Mouse (Mus musculus) ES-E14 (cell line): ENCODE results near the gene Inhbc.

Source experiments
- CHD2 ChIP-seq: IDR thresholded peaks from 2 replicates; pipeline ENCODE4 v1.6.1; 2014; ENCODE audit warnings: mild to moderate bottlenecking, low read depth, low read length, inconsistent platforms
- MAFK ChIP-seq: IDR thresholded peaks from 2 replicates; pipeline ENCODE4 v1.6.1; 2014; ENCODE audit warnings: mild to moderate bottlenecking, low read depth, low read length, inconsistent platforms; ENCODE audit not compliant: insufficient read depth
- ZC3H11A ChIP-seq: IDR thresholded peaks from 2 replicates; pipeline ENCODE4 v1.6.1; 2012; ENCODE audit warnings: low read depth, mild to moderate bottlenecking, inconsistent platforms, low read length, borderline replicate concordance
- ZNF384 ChIP-seq: IDR thresholded peaks from 2 replicates; pipeline ENCODE4 v1.6.1; 2012; ENCODE audit warnings: low read depth, low read length, inconsistent platforms

- TF ChIP-seq ZC3H11A (no peak), CHD2 (no peak), MAFK (no peak), ZNF384 (no peak)
Measured at GRCm38 (mm10) chr10:127343029-127343428, 27.2 kb downstream of the Inhbc start.
